Comparison of ENCODE assay signal across 20 mouse cellular contexts in the genomic region with DNA sequence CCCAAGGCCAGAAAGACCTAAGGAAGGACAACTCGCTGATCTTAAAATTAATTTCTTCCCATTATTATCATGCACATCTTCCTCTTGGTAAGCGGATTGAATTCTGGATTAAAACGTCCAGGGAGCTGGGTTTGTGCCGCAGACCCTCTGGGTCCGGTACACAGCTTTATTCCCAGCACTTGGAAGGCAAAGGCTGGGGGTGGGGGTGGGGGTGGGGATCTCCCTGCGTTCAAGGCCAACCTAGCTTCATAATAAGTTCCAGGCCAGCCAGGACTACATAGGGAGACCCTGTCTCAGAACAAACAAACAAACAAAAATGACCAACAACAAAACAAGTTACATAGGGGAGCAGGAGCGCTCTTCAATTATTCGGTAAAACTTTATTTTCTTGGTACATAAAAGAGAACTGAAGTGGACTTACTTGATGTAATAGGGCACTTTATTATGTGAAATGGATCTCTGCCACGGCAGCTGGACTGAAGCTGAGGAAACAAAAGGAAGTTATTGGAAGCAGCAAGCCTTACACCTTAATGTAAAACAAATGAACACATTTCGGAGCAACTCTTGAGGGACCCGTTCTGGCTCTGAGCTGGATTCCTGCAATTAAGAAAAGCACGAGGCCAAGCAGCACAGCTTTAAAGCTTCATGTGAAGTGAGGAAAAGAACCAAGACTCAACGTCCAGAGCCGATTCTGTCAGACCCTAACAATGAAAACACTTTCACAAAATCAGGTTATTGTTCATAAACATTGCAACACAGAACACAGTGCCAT.
DNase-seq lines count a peak whose midpoint lies in the region; ATAC-seq lines count a peak whose summit lies in the region.
"Had no signal": no experiment of that assay in that cellular context is flagged by ENCODE, and none has a peak within 500 bp of the region (broad histone marks: within the 10 kb centered on the region; RNA-seq: fewer than 3 reads in every experiment).

No protein-coding gene starts in this region.

- intact Hi-C loops in left cerebral cortex, postnatal 25 days (cut with DNase I) = no loop called here

- no peaks in the 10 kb centered on the region for H3K4me1 ChIP-seq in hindbrain, embryonic 15.5 days (replicated peaks)
- no peaks in the 10 kb centered on the region for H3K4me1 ChIP-seq in hindbrain, embryonic 11.5 days (replicated peaks; ENCODE audit: control insufficient read depth, insufficient read depth, low read length)
- no peaks in the 10 kb centered on the region for H3K4me1 ChIP-seq in embryonic facial prominence, embryonic 14.5 days (ENCODE audit: control insufficient read depth, insufficient read depth, low read length)
- peaks cover 8% of the 10 kb centered on the region; the same call in 1 of the 2 replicates for H3K4me1 ChIP-seq in limb, embryonic 10.5 days
- H3K4me1 ChIP-seq: forebrain, embryonic 10.5 days; intestine, embryonic 15.5 days had no signal

- no peak overlapping the region for H3K9ac ChIP-seq in hindbrain, embryonic 15.5 days
- no peak overlapping the region for H3K9ac ChIP-seq in hindbrain, embryonic 11.5 days (ENCODE audit: low read depth, low read length)
- no peak overlapping the region for H3K9ac ChIP-seq in embryonic facial prominence, embryonic 14.5 days (ENCODE audit: low read depth, low read length)
- H3K9ac ChIP-seq: intestine, embryonic 15.5 days had no signal

- no peak overlapping the region for H3K4me2 ChIP-seq in hindbrain, embryonic 15.5 days
- no peak overlapping the region for H3K4me2 ChIP-seq in hindbrain, embryonic 11.5 days (replicated peaks; ENCODE audit: low read depth, low read length)
- H3K4me2 ChIP-seq in embryonic facial prominence, embryonic 14.5 days (ENCODE audit: low read depth, low read length) = 0 out of 2 replicates have a peak overlapping the region, but pooled peaks have one; percentile 4
- H3K4me2 ChIP-seq: heart, embryonic 11.5 days; intestine, embryonic 15.5 days; liver, embryonic 11.5 days had no signal

- 73% methylated on average over 14 of the region's 14 CpGs for WGBS in hindbrain, embryonic 15.5 days
- WGBS in hindbrain, embryonic 11.5 days = 74% methylated on average over 14 of the region's 14 CpGs
- 43% methylated on average over 14 of the region's 14 CpGs for WGBS in embryonic facial prominence, embryonic 14.5 days
- 64% methylated on average over 14 of the region's 14 CpGs for WGBS in limb, embryonic 10.5 days

- H3K27me3 ChIP-seq in hindbrain, embryonic 15.5 days = no peaks in the 10 kb centered on the region
- H3K27me3 ChIP-seq in hindbrain, embryonic 11.5 days (ENCODE audit: control insufficient read depth, insufficient read depth, low read length) = no peaks in the 10 kb centered on the region
- no peaks in the 10 kb centered on the region for H3K27me3 ChIP-seq in embryonic facial prominence, embryonic 14.5 days (replicated peaks; ENCODE audit: control insufficient read depth, insufficient read depth, low read length)
- no peaks in the 10 kb centered on the region for H3K27me3 ChIP-seq in limb, embryonic 10.5 days (ENCODE audit: low read depth, poor library complexity, severe bottlenecking)
- H3K27me3 ChIP-seq: intestine, embryonic 15.5 days had no signal

- H3K27ac ChIP-seq in hindbrain, embryonic 15.5 days (replicated peaks) = 0 out of 2 replicates have a peak overlapping the region, but pooled peaks have one; percentile 25
- no peak overlapping the region for H3K27ac ChIP-seq in hindbrain, embryonic 11.5 days (ENCODE audit: low read depth, low read length)
- no peak overlapping the region; the same call in 1 of the 2 replicates for H3K27ac ChIP-seq in embryonic facial prominence, embryonic 14.5 days (replicated peaks; ENCODE audit: low read depth, low read length)
- H3K27ac ChIP-seq in limb, embryonic 10.5 days = peak overlapping the region; percentile 71
- H3K27ac ChIP-seq: forebrain, embryonic 10.5 days; intestine, embryonic 15.5 days; left cerebral cortex, adult 2 months; stomach, postnatal 0 days had no signal

- DNase-seq in hindbrain, embryonic 11.5 days (ENCODE audit: low spot score) = no peak
- peak; percentile 90 for DNase-seq in embryonic facial prominence, embryonic 14.5 days (ENCODE audit: low spot score)
- peak; percentile 31 for DNase-seq in limb, embryonic 10.5 days (ENCODE audit: low spot score)
- no peak for DNase-seq in left cerebral cortex, postnatal 25 days (ENCODE audit: low spot score in 2 of 2)
- no peak for DNase-seq in kidney, adult 11 months
- DNase-seq in left cerebral cortex, adult 9 months (ENCODE audit: low spot score in 2 of 2) = no peak
- DNase-seq: cerebellum, adult 9-10 months; kidney, postnatal 4 days; layer of hippocampus, adult 9-11 months; lung, adult 2 months; lung, postnatal 36 days; retina, postnatal 1 day; right cerebral cortex, postnatal 4 days had no signal

- no peaks in the 10 kb centered on the region for H3K36me3 ChIP-seq in hindbrain, embryonic 15.5 days
- H3K36me3 ChIP-seq in hindbrain, embryonic 11.5 days (ENCODE audit: control insufficient read depth, insufficient read depth, low read length) = no peaks in the 10 kb centered on the region
- no peaks in the 10 kb centered on the region for H3K36me3 ChIP-seq in embryonic facial prominence, embryonic 14.5 days (ENCODE audit: control insufficient read depth, insufficient read depth, low read length)
- no peaks in the 10 kb centered on the region for H3K36me3 ChIP-seq in limb, embryonic 10.5 days
- H3K36me3 ChIP-seq: forebrain, embryonic 10.5 days; intestine, embryonic 15.5 days had no signal

- no peak for ATAC-seq in hindbrain, embryonic 15.5 days (ENCODE audit: low FRiP score, low read depth)
- no peak for ATAC-seq in hindbrain, embryonic 11.5 days (ENCODE audit: low FRiP score)
- ATAC-seq in embryonic facial prominence, embryonic 14.5 days (ENCODE audit: low read depth) = peak; percentile 85; the same call in 1 of the 2 replicates
- ATAC-seq: intestine, embryonic 15.5 days had no signal

- no peak overlapping the region for H3K4me3 ChIP-seq in hindbrain, embryonic 15.5 days
- no peak overlapping the region for H3K4me3 ChIP-seq in hindbrain, embryonic 11.5 days (ENCODE audit: low read depth, low read length)
- no peak overlapping the region for H3K4me3 ChIP-seq in embryonic facial prominence, embryonic 14.5 days (ENCODE audit: low read depth, low read length)
- H3K4me3 ChIP-seq in limb, embryonic 10.5 days = no peak overlapping the region
- H3K4me3 ChIP-seq: forebrain, embryonic 10.5 days; intestine, embryonic 15.5 days; left cerebral cortex, adult 2 months had no signal

- H3K9me3 ChIP-seq in hindbrain, embryonic 15.5 days = no peaks in the 10 kb centered on the region
- H3K9me3 ChIP-seq in hindbrain, embryonic 11.5 days (ENCODE audit: control insufficient read depth, low read length) = no peaks in the 10 kb centered on the region
- no peaks in the 10 kb centered on the region for H3K9me3 ChIP-seq in embryonic facial prominence, embryonic 14.5 days (ENCODE audit: control insufficient read depth, low read length)
- no peaks in the 10 kb centered on the region for H3K9me3 ChIP-seq in limb, embryonic 10.5 days (replicated peaks)
- H3K9me3 ChIP-seq: forebrain, embryonic 10.5 days; intestine, embryonic 15.5 days had no signal

Comparison
In these comparisons a context has a peak if more than half of its experiments do, and no peak if none do; other contexts are left out.
1. H3K27ac ChIP-seq: peak in hindbrain, embryonic 15.5 days (single experiment) and limb, embryonic 10.5 days (single experiment); none in hindbrain, embryonic 11.5 days (single experiment) and embryonic facial prominence, embryonic 14.5 days (single experiment).
2. DNase-seq: peak in embryonic facial prominence, embryonic 14.5 days (single experiment) and limb, embryonic 10.5 days (single experiment); none in hindbrain, embryonic 11.5 days (single experiment), left cerebral cortex, postnatal 25 days (0 of 2), kidney, adult 11 months (single experiment) and left cerebral cortex, adult 9 months (0 of 2).